Mouse (Mus musculus): Measurements from ENCODE around the gene Tpcn1. TPM values are rescaled to one million over a fixed set of nuclear protein-coding genes. Genes with fewer than 3 reads are reported as not detected.
A peak's percentile ranks its signal among the peaks of the same experiment; 100 is the strongest.
"Not testable (repeated sequence)": the region's sequence is repeated elsewhere in the genome, so short reads cannot be mapped to it uniquely, and the experiment has no call there.

Tpcn1 gene
- polyA plus RNA-seq, 1 experiment from 2014 or later, result 15.6 TPM

DNA sequence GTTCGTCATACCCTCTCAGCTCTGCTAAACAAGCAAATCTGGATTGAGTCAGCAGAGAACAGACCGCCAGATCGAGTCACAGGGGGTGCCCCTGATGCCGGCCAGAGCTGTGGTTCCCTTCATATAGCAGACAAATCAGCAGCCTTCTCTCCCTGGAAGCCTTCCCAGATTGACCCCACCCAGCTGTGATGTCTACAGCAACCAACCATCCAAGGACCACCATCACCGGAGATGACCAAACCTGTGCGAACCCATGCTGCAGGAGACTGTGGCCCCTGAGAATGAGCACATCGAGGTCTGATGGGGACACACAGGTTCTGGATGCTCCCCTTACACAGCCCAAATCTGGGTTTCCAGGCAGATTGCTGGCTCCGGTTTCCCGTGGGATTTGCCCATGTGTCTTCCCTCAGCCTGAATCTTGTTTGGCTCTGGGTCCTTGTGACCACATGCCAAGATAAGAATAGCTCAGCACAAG, 86.3 kb downstream of the Tpcn1 start:
- ATAC-seq (ENCODE audit: low FRiP score) (no peak), DNase-seq (ENCODE audit: low spot score) (no peak)
- Histone ChIP-seq H3K9ac (ENCODE audit: low read depth, low read length) (peak overlapping the region; percentile 90), H3K4me3 (ENCODE audit: low read depth, low read length) (peak overlapping the region; percentile 93; the same call in 1 of the 2 replicates), H3K9me3 (ENCODE audit: control insufficient read depth, low read length) (no peaks in the 10 kb centered on the region), H3K4me2 (replicated peaks; ENCODE audit: low read depth, low read length) (peak overlapping the region; percentile 96), H3K27ac (ENCODE audit: low read depth, low read length) (no peak overlapping the region), H3K36me3 (ENCODE audit: control insufficient read depth, insufficient read depth, low read length) (no peaks in the 10 kb centered on the region), H3K27me3 (ENCODE audit: control insufficient read depth, insufficient read depth, low read length) (no peaks in the 10 kb centered on the region), H3K4me1 (replicated peaks; ENCODE audit: control insufficient read depth, insufficient read depth, low read length) (peaks cover 4% of the 10 kb centered on the region)
- WGBS, result 67% methylated on average over 9 of the region's 9 CpGs

GRCm38 (mm10) chr5:120500609-120501008, 87.9 kb downstream of the Tpcn1 start:
- ATAC-seq (ENCODE audit: low FRiP score); H3K4me2 ChIP-seq (replicated peaks; ENCODE audit: low read depth, low read length); H3K4me1 ChIP-seq (replicated peaks; ENCODE audit: control insufficient read depth, insufficient read depth, low read length); H3K4me3 ChIP-seq (ENCODE audit: low read depth, low read length); H3K9me3 ChIP-seq (ENCODE audit: control insufficient read depth, low read length); H3K27ac ChIP-seq (ENCODE audit: low read depth, low read length); DNase-seq (ENCODE audit: low spot score); H3K36me3 ChIP-seq (ENCODE audit: control insufficient read depth, insufficient read depth, low read length); H3K9ac ChIP-seq (ENCODE audit: low read depth, low read length); H3K27me3 ChIP-seq (ENCODE audit: control insufficient read depth, insufficient read depth, low read length): not testable (repeated sequence)
- WGBS, result 85% methylated on average over 9 of the region's 9 CpGs

DNA sequence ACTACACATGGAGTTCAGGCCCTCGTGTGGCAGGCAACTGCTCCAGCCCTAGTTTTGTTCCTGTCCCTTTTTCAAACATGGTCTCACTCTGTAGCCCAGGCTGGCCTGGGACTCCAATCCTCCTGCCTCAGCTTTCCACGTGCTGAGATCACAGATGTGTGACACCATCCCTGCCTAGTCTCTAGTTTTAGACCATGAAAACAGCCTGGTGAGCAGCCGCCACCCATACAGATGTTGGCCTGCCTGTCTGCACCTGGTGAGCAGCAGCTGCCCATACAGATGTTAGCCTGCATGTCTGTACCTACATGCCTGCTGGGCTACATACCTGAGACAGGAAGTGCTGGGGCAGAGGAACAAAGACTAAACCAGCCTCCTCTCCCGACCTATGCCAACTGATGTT, 89.3 kb downstream of the Tpcn1 start:
- H3K9me3 ChIP-seq (ENCODE audit: control insufficient read depth, low read length), result no peaks in the 10 kb centered on the region
- whole genome bisulfite sequencing, result 83% methylated on average over 4 of the region's 4 CpGs
- DNase-seq (ENCODE audit: low spot score) (no peak), ATAC-seq (ENCODE audit: low FRiP score) (no peak)
- H3K9ac ChIP-seq (ENCODE audit: low read depth, low read length), result no peak overlapping the region
- H3K27me3 ChIP-seq (ENCODE audit: control insufficient read depth, insufficient read depth, low read length), result no peaks in the 10 kb centered on the region
- H3K27ac ChIP-seq (ENCODE audit: low read depth, low read length), result no peak overlapping the region
- H3K4me3 ChIP-seq (ENCODE audit: low read depth, low read length), result no peak overlapping the region
- no peaks in the 10 kb centered on the region for H3K36me3 ChIP-seq (ENCODE audit: control insufficient read depth, insufficient read depth, low read length)
- H3K4me2 ChIP-seq (replicated peaks; ENCODE audit: low read depth, low read length), result no peak overlapping the region
- peaks cover 4% of the 10 kb centered on the region for H3K4me1 ChIP-seq (replicated peaks; ENCODE audit: control insufficient read depth, insufficient read depth, low read length)

- DNase-seq (ENCODE audit: low spot score), result no peak
- no peak overlapping the region for H3K4me2 ChIP-seq (replicated peaks; ENCODE audit: low read depth, low read length)
- H3K4me1 ChIP-seq (replicated peaks; ENCODE audit: control insufficient read depth, insufficient read depth, low read length), result no peaks in the 10 kb centered on the region
- no peak overlapping the region for H3K4me3 ChIP-seq (ENCODE audit: low read depth, low read length)
- no peaks in the 10 kb centered on the region for H3K36me3 ChIP-seq (ENCODE audit: control insufficient read depth, insufficient read depth, low read length)
- H3K9ac ChIP-seq (ENCODE audit: low read depth, low read length), result no peak overlapping the region
- 88% methylated on average over 3 of the region's 3 CpGs for WGBS
- H3K27me3 ChIP-seq (ENCODE audit: control insufficient read depth, insufficient read depth, low read length), result no peaks in the 10 kb centered on the region
- ATAC-seq (ENCODE audit: low FRiP score), result no peak
- no peaks in the 10 kb centered on the region for H3K9me3 ChIP-seq (ENCODE audit: control insufficient read depth, low read length)
- H3K27ac ChIP-seq (ENCODE audit: low read depth, low read length), result no peak overlapping the region
Observed at GRCm38 (mm10) chr5:120497071-120497470, 91.4 kb downstream of the Tpcn1 start.

- no peak overlapping the region for H3K4me3 ChIP-seq (ENCODE audit: low read depth, low read length)
- 90% methylated on average over 13 of the region's 13 CpGs for WGBS
Observed at GRCm38 (mm10) chr5:120495703-120496226, 92.7 kb downstream of the Tpcn1 start.

GRCm38 (mm10) chr5:120495064-120495702, 93.3 kb downstream of the Tpcn1 start:
- WGBS, result 76% methylated on average over 10 of the region's 10 CpGs
- no peaks in the 10 kb centered on the region for H3K36me3 ChIP-seq (ENCODE audit: control insufficient read depth, insufficient read depth, low read length)
- no peak overlapping the region for H3K27ac ChIP-seq (ENCODE audit: low read depth, low read length)
- no peak for ATAC-seq (ENCODE audit: low FRiP score)
- no peaks in the 10 kb centered on the region for H3K4me1 ChIP-seq (replicated peaks; ENCODE audit: control insufficient read depth, insufficient read depth, low read length)
- DNase-seq (ENCODE audit: low spot score), result no peak
- H3K9ac ChIP-seq (ENCODE audit: low read depth, low read length), result no peak overlapping the region
- H3K9me3 ChIP-seq (ENCODE audit: control insufficient read depth, low read length), result no peaks in the 10 kb centered on the region
- no peak overlapping the region for H3K4me2 ChIP-seq (replicated peaks; ENCODE audit: low read depth, low read length)
- H3K4me3 ChIP-seq (ENCODE audit: low read depth, low read length), result no peak overlapping the region
- H3K27me3 ChIP-seq (ENCODE audit: control insufficient read depth, insufficient read depth, low read length), result no peaks in the 10 kb centered on the region

More at GRCm38 (mm10) chr5:120495703-120496226, 92.7 kb downstream of the Tpcn1 start:
- H3K27ac ChIP-seq (ENCODE audit: low read depth, low read length), result no peak overlapping the region
- no peaks in the 10 kb centered on the region for H3K27me3 ChIP-seq (ENCODE audit: control insufficient read depth, insufficient read depth, low read length)
- no peak overlapping the region for H3K9ac ChIP-seq (ENCODE audit: low read depth, low read length)
- H3K4me2 ChIP-seq (replicated peaks; ENCODE audit: low read depth, low read length), result no peak overlapping the region
- no peaks in the 10 kb centered on the region for H3K4me1 ChIP-seq (replicated peaks; ENCODE audit: control insufficient read depth, insufficient read depth, low read length)
- DNase-seq (ENCODE audit: low spot score) (no peak), ATAC-seq (ENCODE audit: low FRiP score) (no peak)
- H3K9me3 ChIP-seq (ENCODE audit: control insufficient read depth, low read length), result no peaks in the 10 kb centered on the region
- H3K36me3 ChIP-seq (ENCODE audit: control insufficient read depth, insufficient read depth, low read length), result no peaks in the 10 kb centered on the region

DNA sequence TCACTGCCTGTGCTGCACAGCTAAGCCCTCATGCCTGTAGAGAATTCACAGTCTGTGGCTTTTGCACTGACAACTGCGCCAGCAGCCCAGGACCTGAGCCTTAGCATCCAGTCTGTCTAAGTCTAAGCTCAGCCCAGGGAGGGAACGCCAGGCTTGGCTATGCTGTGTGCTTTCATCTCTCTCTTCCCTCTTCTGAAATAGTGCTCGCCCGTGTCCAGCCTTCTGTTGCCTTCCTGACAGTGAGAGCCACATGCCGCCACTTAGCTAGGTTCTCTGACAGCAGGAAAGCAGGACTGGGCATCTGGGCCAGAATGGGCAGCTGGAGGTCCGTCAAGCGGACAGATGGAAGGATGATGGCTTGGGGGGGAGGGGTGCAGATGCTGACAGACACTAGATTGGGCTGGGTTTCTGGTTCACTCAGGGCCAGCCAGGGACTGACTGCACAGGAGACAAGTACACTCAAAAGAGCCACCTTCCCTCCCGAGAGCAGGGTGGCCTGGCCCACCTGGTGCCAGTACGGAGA, 94.5 kb downstream of the Tpcn1 start:
- 82% methylated on average over 9 of the region's 9 CpGs for WGBS
- Histone ChIP-seq H3K4me3 (ENCODE audit: low read depth, low read length) (no peak overlapping the region), H3K9me3 (ENCODE audit: control insufficient read depth, low read length) (no peaks in the 10 kb centered on the region), H3K27ac (ENCODE audit: low read depth, low read length) (no peak overlapping the region), H3K4me2 (replicated peaks; ENCODE audit: low read depth, low read length) (no peak overlapping the region), H3K4me1 (replicated peaks; ENCODE audit: control insufficient read depth, insufficient read depth, low read length) (no peaks in the 10 kb centered on the region), H3K36me3 (ENCODE audit: control insufficient read depth, insufficient read depth, low read length) (no peaks in the 10 kb centered on the region), H3K27me3 (ENCODE audit: control insufficient read depth, insufficient read depth, low read length) (no peaks in the 10 kb centered on the region), H3K9ac (ENCODE audit: low read depth, low read length) (no peak overlapping the region)
- DNase-seq (ENCODE audit: low spot score) (no peak), ATAC-seq (ENCODE audit: low FRiP score) (no peak)

- WGBS, result 86% methylated on average over 6 of the region's 6 CpGs
- ATAC-seq (ENCODE audit: low FRiP score), result no peak
- Histone ChIP-seq H3K4me2 (replicated peaks; ENCODE audit: low read depth, low read length) (no peak overlapping the region), H3K36me3 (ENCODE audit: control insufficient read depth, insufficient read depth, low read length) (no peaks in the 10 kb centered on the region), H3K9ac (ENCODE audit: low read depth, low read length) (no peak overlapping the region), H3K4me1 (replicated peaks; ENCODE audit: control insufficient read depth, insufficient read depth, low read length) (no peaks in the 10 kb centered on the region), H3K4me3 (ENCODE audit: low read depth, low read length) (no peak overlapping the region), H3K27me3 (ENCODE audit: control insufficient read depth, insufficient read depth, low read length) (no peaks in the 10 kb centered on the region), H3K27ac (ENCODE audit: low read depth, low read length) (no peak overlapping the region), H3K9me3 (ENCODE audit: control insufficient read depth, low read length) (no peaks in the 10 kb centered on the region)
- DNase-seq (ENCODE audit: low spot score), result no peak
Observed at GRCm38 (mm10) chr5:120493440-120493839, 95.0 kb downstream of the Tpcn1 start.

GRCm38 (mm10) chr5:120492437-120492836, 96.0 kb downstream of the Tpcn1 start:
- Histone ChIP-seq H3K36me3 (ENCODE audit: control insufficient read depth, insufficient read depth, low read length) (no peaks in the 10 kb centered on the region), H3K27me3 (ENCODE audit: control insufficient read depth, insufficient read depth, low read length) (no peaks in the 10 kb centered on the region), H3K4me1 (replicated peaks; ENCODE audit: control insufficient read depth, insufficient read depth, low read length) (no peaks in the 10 kb centered on the region), H3K27ac (ENCODE audit: low read depth, low read length) (no peak overlapping the region), H3K9ac (ENCODE audit: low read depth, low read length) (no peak overlapping the region), H3K4me2 (replicated peaks; ENCODE audit: low read depth, low read length) (no peak overlapping the region), H3K4me3 (ENCODE audit: low read depth, low read length) (no peak overlapping the region), H3K9me3 (ENCODE audit: control insufficient read depth, low read length) (no peaks in the 10 kb centered on the region)
- ATAC-seq (ENCODE audit: low FRiP score) (no peak), DNase-seq (ENCODE audit: low spot score) (peak; percentile 62)
- WGBS, result 60% methylated on average over 11 of the region's 11 CpGs
